Mouse (Mus musculus): ENCODE data around the gene Uhrf1bp1. TPM values are rescaled to one million over a fixed set of nuclear protein-coding genes. Genes with fewer than 3 reads are reported as not detected.
A peak's percentile ranks its signal among the peaks of the same experiment; 100 is the strongest.
"Not testable (repeated sequence)": the region's sequence is repeated elsewhere in the genome, so short reads cannot be mapped to it uniquely, and the experiment has no call there.

Uhrf1bp1 gene
- polyA plus RNA-seq, 1 experiment from 2014 or later = 7.8 TPM

DNA sequence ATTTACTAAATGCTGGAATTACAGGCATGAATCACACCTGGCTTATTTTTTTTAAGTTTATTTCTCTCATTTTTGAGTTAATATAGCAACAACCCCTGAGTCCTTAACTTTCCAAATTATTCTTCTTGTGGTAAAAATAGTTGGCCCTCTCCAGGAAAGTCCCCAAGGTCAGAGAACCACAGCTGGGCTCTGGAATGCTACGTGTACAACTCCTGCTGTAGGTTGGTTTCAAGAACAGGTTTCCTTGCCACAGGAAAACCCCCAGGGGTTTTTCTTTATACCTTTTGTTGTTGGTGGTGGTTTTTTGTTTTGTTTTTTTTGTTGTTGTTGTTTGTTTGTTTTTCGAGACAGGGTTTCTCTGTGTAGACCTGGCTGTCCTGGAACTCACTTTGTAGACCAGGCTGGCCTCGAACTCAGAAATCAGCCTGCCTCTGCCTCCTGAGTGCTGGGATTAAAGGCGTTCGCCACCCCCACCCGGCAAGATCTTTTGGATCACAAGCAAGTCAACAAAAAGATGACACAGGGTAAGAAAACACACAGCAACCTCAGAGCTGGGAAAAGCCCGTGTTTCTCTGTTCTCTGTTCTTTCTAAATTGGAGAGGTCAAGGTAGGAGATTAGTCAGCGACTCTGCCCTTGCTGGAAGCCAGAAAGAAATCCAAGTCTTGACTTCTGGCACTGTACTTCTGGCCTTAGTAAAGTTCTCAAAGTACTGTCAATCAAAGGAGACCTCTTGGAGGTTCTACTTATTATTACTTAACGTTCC lies 32.9 kb upstream of the Uhrf1bp1 start:
- 75% methylated on average over 9 of the region's 9 CpGs for WGBS
- no peak for ATAC-seq (ENCODE audit: low FRiP score, low read depth)

GRCm38 (mm10) chr17:27824941-27825340 lies 31.3 kb upstream of the Uhrf1bp1 start:
- Histone ChIP-seq H3K4me1 (peaks cover 10% of the 10 kb centered on the region; the same call in 1 of the 2 replicates), H3K9me3 (no peaks in the 10 kb centered on the region), H3K4me2 (replicated peaks) (no peak overlapping the region), H3K4me3 (no peak overlapping the region), H3K27ac (no peak overlapping the region), H3K36me3 (no peaks in the 10 kb centered on the region), H3K9ac (no peak overlapping the region), H3K27me3 (replicated peaks) (no peaks in the 10 kb centered on the region)
- no peak for ATAC-seq (ENCODE audit: low FRiP score, low read depth)
- WGBS = 79% methylated on average over 1 of the region's 1 CpGs

More for the DNA sequence above, 32.9 kb upstream of the Uhrf1bp1 start:
- Histone ChIP-seq H3K4me1 (peaks cover 23% of the 10 kb centered on the region), H3K4me3 (no peak overlapping the region), H3K27ac (no peak overlapping the region), H3K9ac (no peak overlapping the region), H3K4me2 (replicated peaks) (no peak overlapping the region), H3K9me3 (no peaks in the 10 kb centered on the region), H3K36me3 (no peaks in the 10 kb centered on the region), H3K27me3 (replicated peaks) (no peaks in the 10 kb centered on the region)

DNA sequence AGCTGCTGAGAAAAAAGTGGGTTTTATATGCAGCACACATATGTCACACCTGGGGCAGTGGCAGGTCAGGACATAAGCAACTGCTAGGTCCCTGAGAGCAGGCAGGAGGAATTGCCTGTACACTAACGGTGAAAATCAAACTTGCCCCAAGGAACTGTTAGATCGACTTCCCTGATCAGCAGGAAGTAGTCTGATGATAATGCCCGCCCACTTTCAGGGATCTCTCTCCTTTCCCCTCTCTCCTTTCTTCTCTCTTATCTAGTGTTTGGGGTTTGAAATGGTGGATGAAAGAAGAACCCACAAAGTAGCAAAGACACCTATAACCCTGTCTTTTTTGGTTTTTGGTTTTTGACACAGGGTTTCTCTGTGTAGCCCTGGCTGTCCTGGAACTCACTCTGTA lies 30.7 kb upstream of the Uhrf1bp1 start:
- H3K4me1 ChIP-seq = peaks cover 10% of the 10 kb centered on the region; the same call in 1 of the 2 replicates
- no peak overlapping the region for H3K27ac ChIP-seq
- H3K27me3 ChIP-seq (replicated peaks) = no peaks in the 10 kb centered on the region
- no peaks in the 10 kb centered on the region for H3K9me3 ChIP-seq
- no peak overlapping the region for H3K4me3 ChIP-seq
- 39% methylated on average over 3 of the region's 3 CpGs for WGBS
- no peak overlapping the region for H3K9ac ChIP-seq
- peak overlapping the region; percentile 59 for H3K4me2 ChIP-seq (replicated peaks)
- no peaks in the 10 kb centered on the region for H3K36me3 ChIP-seq
- no peak for ATAC-seq (ENCODE audit: low FRiP score, low read depth)

GRCm38 (mm10) chr17:27825984-27826905 lies 30.0 kb upstream of the Uhrf1bp1 start:
- Histone ChIP-seq H3K27me3 (replicated peaks) (no peaks in the 10 kb centered on the region), H3K9ac (no peak overlapping the region)
- ATAC-seq (ENCODE audit: low FRiP score, low read depth) = peak; percentile 48; the same call in 1 of the 2 replicates

DNA sequence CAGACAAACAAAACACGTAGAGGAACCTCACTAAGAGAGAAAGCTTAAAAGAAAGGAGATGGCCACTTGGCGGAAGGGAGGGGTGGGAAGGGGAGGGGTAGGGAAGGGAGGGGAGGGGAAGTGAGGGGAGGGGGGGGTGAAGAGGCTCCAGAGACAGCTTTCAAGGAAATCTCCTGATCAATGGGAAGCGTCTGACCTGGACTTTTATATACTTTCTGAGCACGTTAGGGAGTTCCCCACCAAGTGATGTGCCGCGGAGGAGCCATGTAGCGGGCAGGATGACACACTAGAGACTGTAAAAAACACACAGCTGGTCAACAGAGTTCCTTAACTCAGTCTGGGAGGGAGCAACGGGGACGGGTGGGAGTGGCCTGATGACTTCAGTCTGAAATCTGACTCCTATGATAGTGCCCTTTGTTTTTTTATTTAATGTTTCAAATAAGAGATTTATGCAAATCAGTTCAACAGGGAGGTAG lies 29.3 kb upstream of the Uhrf1bp1 start:
- under 1% methylated on average over 8 of the region's 9 CpGs for whole genome bisulfite sequencing
- H3K9ac ChIP-seq = no peak overlapping the region

More at GRCm38 (mm10) chr17:27825984-27826905, 30.0 kb upstream of the Uhrf1bp1 start:
- Histone ChIP-seq H3K27ac (0 out of 2 replicates have a peak overlapping the region, but pooled peaks have one; percentile 18), H3K4me3 (peak overlapping the region; percentile 13; the same call in 1 of the 2 replicates), H3K9me3 (no peaks in the 10 kb centered on the region), H3K4me2 (replicated peaks) (peak overlapping the region; percentile 59), H3K4me1 (peaks cover 7% of the 10 kb centered on the region; the same call in 1 of the 2 replicates), H3K36me3 (no peaks in the 10 kb centered on the region)
- 3% methylated on average over 22 of the region's 22 CpGs for WGBS

GRCm38 (mm10) chr17:27827511-27827910 lies 28.7 kb upstream of the Uhrf1bp1 start:
- H3K36me3 ChIP-seq = no peaks in the 10 kb centered on the region
- peaks cover 4% of the 10 kb centered on the region; the same call in 1 of the 2 replicates for H3K4me1 ChIP-seq
- H3K27ac ChIP-seq = no peak overlapping the region
- H3K9ac ChIP-seq = no peak overlapping the region
- no peaks in the 10 kb centered on the region for H3K27me3 ChIP-seq (replicated peaks)
- ATAC-seq (ENCODE audit: low FRiP score, low read depth) = no peak
- no peak overlapping the region for H3K4me3 ChIP-seq
- no peaks in the 10 kb centered on the region for H3K9me3 ChIP-seq
- H3K4me2 ChIP-seq (replicated peaks) = peak overlapping the region; percentile 59; the same call in 1 of the 2 replicates
- WGBS = 10% methylated on average over 6 of the region's 6 CpGs

More for the DNA sequence above, 29.3 kb upstream of the Uhrf1bp1 start:
- Histone ChIP-seq H3K36me3 (no peaks in the 10 kb centered on the region), H3K4me2 (replicated peaks) (peak overlapping the region; percentile 59), H3K4me1 (peaks cover 4% of the 10 kb centered on the region; the same call in 1 of the 2 replicates), H3K9me3 (no peaks in the 10 kb centered on the region), H3K27ac (0 out of 2 replicates have a peak overlapping the region, but pooled peaks have one; percentile 18), H3K4me3 (peak overlapping the region; percentile 13; the same call in 1 of the 2 replicates), H3K27me3 (replicated peaks) (no peaks in the 10 kb centered on the region)
- ATAC-seq (ENCODE audit: low FRiP score, low read depth) = no peak; the same call in 1 of the 2 replicates

DNA sequence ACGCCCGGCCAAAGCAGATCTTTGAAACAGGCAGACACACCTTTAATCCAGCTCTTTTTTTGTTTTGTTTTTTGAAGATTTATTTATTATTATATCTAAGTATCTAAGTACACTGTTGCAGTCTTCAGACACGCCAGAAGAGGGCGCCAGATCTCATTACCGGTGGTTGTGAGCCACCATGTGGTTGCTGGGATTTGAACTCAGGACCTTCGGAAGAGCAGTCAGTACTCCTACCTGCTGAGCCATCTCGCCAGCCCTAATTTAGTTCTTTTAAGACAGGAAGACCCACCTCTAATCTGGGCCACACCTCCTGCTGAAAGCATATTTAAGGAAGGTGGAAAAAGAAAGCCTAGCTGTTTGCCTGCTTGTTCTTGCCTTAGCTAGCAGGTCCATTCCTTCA lies 25.8 kb upstream of the Uhrf1bp1 start:
- no peak for ATAC-seq (ENCODE audit: low FRiP score, low read depth)
- WGBS = 54% methylated on average over 7 of the region's 7 CpGs
- H3K4me1 ChIP-seq = peaks cover 4% of the 10 kb centered on the region; the same call in 1 of the 2 replicates
- H3K36me3 ChIP-seq = no peaks in the 10 kb centered on the region
- no peak overlapping the region for H3K4me2 ChIP-seq (replicated peaks)
- H3K4me3 ChIP-seq = no peak overlapping the region
- H3K27me3 ChIP-seq (replicated peaks) = no peaks in the 10 kb centered on the region
- H3K9ac ChIP-seq = no peak overlapping the region
- no peaks in the 10 kb centered on the region for H3K9me3 ChIP-seq
- H3K27ac ChIP-seq = no peak overlapping the region

DNA sequence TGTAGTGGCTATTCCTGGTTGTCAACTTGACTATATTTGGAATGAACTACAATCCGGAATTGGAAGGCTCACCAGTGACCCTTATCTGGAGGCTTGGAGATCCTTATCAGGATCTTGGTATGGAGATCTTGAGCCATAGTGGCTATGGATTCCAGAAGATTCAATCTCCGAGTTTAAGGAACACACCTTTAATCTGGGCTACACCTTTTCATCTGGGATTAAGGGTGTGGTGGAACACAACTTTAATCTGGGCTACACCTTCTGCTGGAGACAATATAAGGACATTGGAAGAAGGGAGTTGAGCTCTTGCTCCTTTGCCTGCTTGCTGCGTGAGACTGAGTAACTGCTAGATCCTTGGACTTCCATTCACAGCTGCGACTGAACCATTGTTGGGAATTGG lies 18.4 kb upstream of the Uhrf1bp1 start, which contains the start of gene Snrpc:
Gene Snrpc, plus strand, starts transcription at position 301 of the 400 bp plus-strand sequence.
- H3K9me3 ChIP-seq; H3K9ac ChIP-seq; H3K4me3 ChIP-seq; H3K27ac ChIP-seq; H3K36me3 ChIP-seq; H3K27me3 ChIP-seq (replicated peaks); ATAC-seq (ENCODE audit: low FRiP score, low read depth); H3K4me2 ChIP-seq (replicated peaks): not testable (repeated sequence)
- peaks cover 12% of the 10 kb centered on the region for H3K4me1 ChIP-seq
- WGBS = 82% methylated on average over 4 of the region's 4 CpGs

DNA sequence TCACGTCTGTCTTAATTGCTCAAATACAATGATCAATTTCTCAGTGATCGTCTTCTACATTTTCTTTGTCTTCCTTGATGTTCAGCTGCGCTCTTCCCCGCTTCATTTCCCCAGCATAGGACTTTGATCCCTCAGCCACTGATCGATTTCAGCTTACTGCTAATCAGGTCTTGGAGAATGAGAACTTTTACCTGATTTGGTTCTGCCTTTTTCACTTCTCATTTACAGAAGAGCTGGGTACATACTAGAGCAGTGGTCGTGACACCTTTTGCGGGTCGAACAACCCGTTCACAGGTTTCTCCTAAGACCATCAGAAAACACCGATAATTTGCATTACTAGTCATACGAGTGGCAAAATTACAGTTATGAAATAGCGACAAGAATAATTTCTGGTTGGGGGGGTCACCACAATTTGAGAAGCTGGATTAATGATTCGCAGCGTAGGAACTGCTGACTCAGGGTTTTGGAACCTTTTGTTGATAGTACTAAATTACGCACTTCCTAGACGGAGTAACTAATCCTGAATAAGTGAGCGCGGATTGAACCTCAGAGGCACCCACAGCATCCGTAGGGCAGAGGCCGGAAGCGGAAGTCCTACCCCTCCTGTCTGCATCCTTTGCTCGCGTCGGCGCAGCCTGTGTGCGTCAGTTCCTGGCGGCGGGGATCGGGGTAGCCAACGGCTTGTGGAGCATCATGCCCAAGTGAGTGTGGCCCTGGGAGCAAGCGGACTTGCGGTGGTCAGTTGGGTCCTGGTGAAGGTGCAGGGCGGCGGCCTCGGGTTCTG lies 16.6 kb upstream of the Uhrf1bp1 start:
- Histone ChIP-seq H3K9ac (peak overlapping the region; percentile 76), H3K27me3 (replicated peaks) (peaks cover 3% of the 10 kb centered on the region; the same call in 1 of the 2 replicates), H3K4me1 (peaks cover 12% of the 10 kb centered on the region), H3K4me2 (replicated peaks) (peak overlapping the region; percentile 75), H3K36me3 (peaks cover 25% of the 10 kb centered on the region), H3K27ac (no peak overlapping the region), H3K4me3 (peak overlapping the region; percentile 81), H3K9me3 (no peaks in the 10 kb centered on the region)
- WGBS = 3% methylated on average over 35 of the region's 35 CpGs
- ATAC-seq (ENCODE audit: low FRiP score, low read depth) = peak; percentile 98

DNA sequence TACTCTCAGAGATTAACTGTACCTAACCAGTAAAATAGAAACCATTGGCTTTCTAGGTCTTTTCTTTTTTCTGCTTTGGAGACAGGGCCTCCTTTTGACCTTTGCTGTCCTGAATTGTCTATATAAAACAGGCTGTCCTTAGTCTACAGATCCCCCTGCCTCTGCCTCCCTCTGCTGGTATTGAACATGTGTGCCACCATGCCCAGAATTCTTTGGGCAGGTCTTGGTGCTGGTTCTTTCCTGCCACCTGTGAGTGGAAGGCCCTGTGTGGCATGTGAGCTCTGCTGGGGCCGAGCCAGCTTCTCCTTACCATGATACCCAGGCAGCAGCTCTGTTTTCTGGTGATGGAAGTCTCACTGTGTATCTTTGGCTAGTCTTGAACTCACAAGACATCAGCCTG lies 7.9 kb upstream of the Uhrf1bp1 start:
- Histone ChIP-seq H3K4me3 (no peak overlapping the region), H3K9me3 (no peaks in the 10 kb centered on the region), H3K36me3 (peaks cover 90% of the 10 kb centered on the region), H3K27ac (no peak overlapping the region), H3K27me3 (replicated peaks) (no peaks in the 10 kb centered on the region), H3K9ac (no peak overlapping the region), H3K4me1 (no peaks in the 10 kb centered on the region), H3K4me2 (replicated peaks) (no peak overlapping the region)
- WGBS = 96% methylated on average over 1 of the region's 1 CpGs
- no peak for ATAC-seq (ENCODE audit: low FRiP score, low read depth)

DNA sequence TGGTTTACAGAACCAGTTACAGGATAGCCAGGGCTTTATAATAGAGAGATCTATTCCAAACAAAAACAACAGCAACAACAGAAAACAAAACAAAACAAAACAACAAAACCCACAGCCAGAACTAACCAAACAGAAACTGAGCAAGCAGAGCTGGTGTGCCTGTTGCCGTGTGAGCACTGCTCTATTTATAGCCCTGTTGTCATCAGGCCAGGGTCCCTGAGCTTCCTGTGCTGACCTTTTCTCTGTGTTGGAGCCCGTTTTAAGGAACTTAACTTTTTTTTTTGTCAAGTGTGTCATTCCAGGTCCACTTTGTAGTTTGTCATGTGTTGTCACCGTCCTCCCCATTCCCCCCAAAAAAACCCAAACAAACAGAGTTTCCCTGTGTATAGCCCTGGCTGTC lies 5.2 kb upstream of the Uhrf1bp1 start:
- 80% methylated on average over 3 of the region's 3 CpGs for WGBS
- H3K4me1 ChIP-seq = no peaks in the 10 kb centered on the region
- H3K36me3 ChIP-seq = peaks cover 76% of the 10 kb centered on the region
- H3K27me3 ChIP-seq (replicated peaks) = no peaks in the 10 kb centered on the region
- H3K9me3 ChIP-seq = no peaks in the 10 kb centered on the region
- no peak for ATAC-seq (ENCODE audit: low FRiP score, low read depth)
- no peak overlapping the region for H3K9ac ChIP-seq
- H3K4me3 ChIP-seq = no peak overlapping the region
- no peak overlapping the region for H3K27ac ChIP-seq
- H3K4me2 ChIP-seq (replicated peaks) = no peak overlapping the region

Data from neural tube, embryonic 12.5 days (tissue).